Mouse (Mus musculus): ENCODE results near the gene Limd1.
A peak's percentile ranks its signal among the peaks of the same experiment; 100 is the strongest.
"Not testable (repeated sequence)": the region's sequence is repeated elsewhere in the genome, so short reads cannot be mapped to it uniquely, and the experiment has no call there.

Limd1 gene

GRCm38 (mm10) chr9:123478586-123479195 lies at the start of gene Limd1:
Gene Limd1 (plus strand): TSS chr9:123478706.
- DNase-seq: peak; percentile 50

DNA sequence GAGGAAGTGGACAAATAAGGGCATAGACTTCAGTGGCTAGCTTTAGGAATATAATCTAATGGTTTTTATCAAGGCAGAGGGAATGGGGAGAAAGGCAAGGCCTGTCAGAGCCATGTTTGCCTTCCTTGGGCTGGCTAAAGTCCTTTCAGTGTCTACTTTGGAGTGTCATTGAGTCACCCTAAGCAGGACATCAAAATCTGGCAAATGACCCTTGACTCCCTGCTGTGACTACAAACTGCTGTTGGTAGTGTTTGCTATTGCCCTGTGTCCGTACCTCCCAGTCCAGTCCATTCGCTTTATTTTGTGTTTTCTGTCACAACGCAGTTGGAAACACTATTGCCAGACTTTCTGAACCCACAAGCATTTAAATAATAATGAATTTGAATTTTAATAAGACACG lies 48.6 kb upstream of the Limd1 start:
- no peak for DNase-seq

DNA sequence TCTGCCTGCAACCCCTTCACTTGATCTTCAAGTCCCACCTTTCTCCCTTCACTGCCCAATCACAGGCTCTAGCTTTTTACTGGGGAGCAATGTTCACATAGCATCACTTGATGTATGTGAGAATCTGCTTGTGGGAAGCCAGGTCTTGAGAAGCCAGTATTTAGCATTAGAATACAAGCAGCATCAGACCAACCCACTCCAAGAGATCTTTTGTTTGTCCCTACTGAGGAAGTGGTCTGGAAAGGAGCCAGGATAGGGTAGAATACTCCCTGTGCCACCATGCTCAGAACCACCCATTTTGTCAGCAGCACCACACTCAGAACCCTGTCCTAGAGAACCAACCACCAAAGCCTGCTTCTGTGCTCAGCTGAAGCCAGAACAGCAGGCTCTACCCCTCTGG lies 47.5 kb upstream of the Limd1 start:
- no peak for DNase-seq

- no peak for DNase-seq
Observed at GRCm38 (mm10) chr9:123438223-123438622, 40.3 kb upstream of the Limd1 start.

DNA sequence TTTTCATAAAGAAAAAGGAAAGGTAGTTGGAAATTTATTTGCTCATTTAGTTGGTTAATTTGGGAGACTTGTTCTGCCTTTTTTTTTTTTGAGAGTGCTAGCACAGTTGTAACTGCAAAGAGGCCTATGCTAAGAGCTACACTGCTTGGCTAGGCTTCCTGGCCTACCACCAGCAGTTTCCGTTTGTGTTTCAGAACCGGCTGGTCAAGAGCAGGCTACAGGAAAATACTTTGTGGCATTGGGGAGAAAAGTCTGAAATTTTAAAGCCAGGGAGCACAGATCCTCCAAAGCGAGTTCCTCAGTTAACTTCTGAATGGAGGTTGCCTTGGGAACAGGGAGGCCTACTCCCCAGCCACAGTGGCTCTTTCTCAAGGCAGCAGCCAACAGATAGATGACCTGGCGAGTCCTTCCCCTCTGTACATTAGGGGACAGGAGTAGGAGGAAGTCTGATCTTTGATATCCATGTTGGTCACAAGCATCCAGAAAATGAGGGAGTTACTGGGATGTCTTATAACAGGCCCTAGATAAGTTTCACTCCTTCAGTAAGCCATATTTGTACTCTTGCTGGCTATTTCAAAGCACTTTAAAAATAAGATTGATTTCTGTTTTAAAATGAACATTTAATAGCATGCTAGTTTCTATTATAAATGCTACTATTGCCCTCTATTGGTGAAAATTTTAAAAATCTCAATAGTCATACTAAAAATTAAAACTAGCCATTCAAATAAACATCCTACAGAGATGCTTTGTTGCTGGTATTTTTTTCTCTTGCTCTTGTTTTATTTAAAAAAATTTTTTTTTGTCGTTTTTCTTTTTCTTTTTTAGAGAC lies 38.1 kb upstream of the Limd1 start:
- DNase-seq: no peak

DNA sequence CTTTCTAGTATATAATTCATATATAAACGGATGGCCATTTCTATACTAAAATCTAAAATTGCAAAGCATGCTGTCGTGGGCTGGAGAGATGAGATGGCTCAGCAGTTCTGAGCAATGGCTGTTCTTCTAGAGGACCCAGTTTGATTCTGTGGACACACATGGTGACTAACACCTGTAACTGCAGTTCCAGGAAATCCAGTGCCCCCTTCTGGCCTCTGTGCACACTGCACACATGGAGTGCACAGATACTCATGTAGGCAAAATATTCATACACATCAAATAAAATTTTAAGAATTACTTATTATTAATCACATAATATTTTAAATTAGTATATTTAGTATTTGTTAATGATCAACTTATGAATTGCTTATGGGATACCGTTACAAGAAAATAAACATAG lies 31.4 kb upstream of the Limd1 start:
- DNase-seq: not testable (repeated sequence)

GRCm38 (mm10) chr9:123448594-123448993 lies 29.9 kb upstream of the Limd1 start:
- DNase-seq: no peak

GRCm38 (mm10) chr9:123450174-123450573 lies 28.3 kb upstream of the Limd1 start:
- peak; percentile 49 for DNase-seq

DNA sequence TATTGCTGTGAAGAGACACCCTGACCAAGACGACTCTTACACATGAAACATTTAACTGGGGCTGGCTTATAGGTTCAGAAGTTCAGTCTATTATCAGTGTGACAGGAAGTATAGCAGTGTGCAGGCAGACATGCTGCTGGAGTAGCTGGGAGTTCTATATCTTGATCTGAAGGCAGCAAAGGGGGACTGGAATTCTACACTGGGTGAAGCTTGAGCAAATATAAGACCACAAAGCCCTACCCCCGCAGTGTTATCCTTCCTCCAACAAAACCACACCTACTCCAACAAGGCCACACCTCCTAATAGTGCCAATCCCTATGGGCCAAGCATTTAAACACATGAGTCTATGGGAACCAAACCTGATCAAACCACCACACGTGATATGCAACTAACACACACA lies 26.7 kb upstream of the Limd1 start:
- no peak for DNase-seq

DNA sequence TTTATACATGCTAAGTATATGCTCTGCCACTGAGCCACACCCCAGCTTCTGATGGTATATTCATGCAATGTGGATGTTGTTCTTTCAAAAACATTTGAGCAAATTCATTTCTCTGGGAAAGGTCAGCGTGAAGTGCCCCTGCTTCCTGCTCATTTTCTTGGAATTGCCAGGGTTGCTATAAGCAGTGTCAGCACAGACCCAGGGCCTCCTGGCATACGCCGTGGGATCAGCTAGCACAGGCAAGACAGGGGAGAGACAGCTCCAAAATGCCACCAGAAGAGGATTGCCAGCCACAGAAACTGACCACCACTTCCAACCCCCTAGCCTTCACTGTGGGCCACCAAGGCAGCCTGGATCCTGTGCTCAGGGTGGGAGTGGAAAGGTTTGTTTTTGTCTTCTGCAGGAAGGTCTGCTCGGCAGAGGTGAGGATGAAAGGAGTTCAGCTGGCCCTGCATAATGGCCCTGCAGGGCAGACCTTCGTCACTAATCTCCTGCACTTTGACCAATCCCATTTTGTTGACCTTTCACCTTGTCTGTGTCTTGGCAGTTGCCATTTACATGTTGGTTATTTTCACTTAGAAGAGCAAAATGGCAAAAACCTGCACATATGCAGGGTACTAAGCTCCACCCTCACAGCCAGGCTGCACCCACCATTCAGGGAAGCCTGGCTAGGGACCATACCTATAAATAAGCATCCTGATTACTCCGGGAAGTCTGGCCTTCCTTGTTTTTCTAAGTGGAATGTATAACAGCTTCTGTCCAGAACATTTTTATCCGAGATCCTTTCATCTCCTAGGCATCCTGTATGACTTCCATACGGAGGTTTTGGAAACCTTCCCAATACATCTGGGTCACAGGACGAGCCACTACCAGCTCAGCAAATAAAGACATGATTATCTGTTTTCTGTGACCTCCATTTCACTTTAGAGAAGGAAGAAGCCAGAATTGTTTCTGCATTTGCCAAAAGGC lies 21.6 kb upstream of the Limd1 start:
- no peak for DNase-seq

DNA sequence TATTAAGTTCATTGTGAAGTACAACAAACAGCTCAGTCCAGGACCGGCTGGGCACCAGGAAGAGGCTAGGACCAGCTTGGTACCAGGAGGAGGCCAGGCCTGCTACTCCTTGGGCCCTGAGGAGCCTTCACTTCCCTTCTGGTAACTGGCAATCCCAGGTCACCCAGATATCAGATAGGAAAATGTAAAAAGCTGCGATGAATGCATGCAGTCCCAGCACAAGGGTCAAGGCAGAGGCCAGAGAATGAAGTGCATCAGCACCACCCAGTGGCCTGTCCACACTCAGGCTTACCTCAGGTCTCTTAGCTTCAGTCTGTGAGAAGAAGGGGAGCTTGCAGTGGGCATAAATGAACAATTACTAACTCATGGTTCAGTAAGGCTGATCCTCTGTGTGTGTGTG lies 20.9 kb upstream of the Limd1 start:
- DNase-seq: peak; percentile 46

DNA sequence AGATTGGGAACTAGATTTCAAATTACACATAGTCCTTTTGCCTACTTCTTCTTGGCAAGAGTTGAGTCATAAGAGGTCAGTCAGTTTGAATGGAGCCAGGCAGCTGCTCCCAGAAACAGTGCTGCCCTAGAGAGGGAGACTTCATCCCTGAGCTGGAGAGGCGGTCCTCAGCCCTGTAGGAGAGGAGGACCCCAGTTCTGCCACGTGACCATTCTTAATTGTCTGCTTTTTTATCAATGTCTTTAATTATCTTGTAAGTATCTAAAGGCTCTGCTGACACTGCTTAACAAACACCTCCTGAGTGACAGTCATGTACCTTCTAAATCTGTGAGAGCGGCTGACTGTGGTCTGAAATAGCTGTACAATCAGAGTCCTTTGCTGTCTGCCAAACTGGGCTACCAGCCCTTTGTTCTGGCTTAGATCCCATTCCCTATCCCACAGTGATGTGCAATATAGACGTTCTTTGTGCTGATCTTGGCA lies 11.3 kb upstream of the Limd1 start:
- no peak for DNase-seq

- DNase-seq: no peak
Observed at GRCm38 (mm10) chr9:123468406-123469085, 10.0 kb upstream of the Limd1 start.

DNA sequence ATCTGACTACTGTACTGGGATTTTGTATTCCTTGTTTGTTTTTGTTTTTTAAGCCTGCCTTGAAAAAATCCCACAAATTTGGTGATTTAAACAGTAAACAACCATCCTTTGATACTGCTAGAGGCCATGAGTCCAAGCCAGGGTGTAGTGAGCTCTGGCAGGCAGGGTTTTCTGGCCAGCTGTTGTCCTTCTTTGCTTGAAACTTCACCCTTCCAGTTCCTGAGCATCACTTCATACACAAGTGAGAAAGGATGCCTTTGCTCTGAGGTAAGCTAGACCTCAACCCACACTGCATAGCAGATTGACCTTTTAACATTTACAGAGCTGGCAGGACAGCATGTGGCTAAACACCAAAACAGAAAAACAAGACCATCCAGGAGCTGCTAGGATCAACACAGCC lies 9.4 kb upstream of the Limd1 start:
- no peak for DNase-seq

DNA sequence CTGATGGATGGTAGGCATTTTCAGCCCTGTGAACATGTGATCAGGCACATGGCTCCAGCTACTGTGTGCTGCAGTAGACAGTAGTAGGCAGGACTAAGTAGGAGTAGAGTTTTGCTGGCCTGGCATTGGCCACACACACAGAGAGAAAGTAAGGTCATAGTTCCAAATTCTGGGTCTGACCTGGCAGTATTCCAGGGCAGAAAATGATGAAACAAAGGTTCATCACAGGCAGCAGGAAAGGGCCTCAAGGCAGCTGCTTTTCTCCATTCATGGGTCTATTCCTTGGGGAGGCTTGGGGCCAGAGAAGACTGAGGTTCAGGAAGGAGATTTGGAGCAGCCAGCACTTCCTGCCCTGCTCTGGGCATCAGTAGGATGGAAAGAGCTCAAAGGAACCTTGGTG lies 5.1 kb upstream of the Limd1 start:
- DNase-seq: no peak

GRCm38 (mm10) chr9:123475569-123475968 lies 2.9 kb upstream of the Limd1 start:
- no peak for DNase-seq

DNA sequence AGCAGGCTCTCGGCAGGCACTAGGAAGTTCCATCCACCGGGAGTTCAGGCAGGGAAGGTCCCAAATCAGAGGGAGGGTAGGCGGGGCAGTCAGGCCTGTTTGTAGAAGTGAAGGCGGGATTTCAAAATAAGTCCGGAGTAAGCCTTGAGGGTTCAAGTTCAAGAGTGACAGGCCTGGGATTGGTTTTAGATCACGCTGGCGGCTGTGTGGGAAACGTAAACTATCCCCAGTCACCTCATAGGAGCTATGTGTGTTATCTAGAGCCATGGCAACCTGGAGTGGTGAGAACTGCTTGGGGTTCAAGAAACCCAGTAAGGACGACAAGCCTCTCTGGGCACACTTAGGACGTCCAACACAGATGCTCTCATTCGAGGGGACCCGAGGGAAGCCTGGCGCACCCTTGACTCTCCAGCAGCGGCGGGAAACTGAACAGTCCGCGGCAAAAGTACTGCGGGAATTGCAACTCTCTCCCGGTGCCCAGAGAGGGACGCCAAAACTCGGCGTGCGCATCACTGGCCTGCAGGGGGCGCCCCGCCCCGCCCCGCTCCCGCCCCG lies 398 bp upstream of the Limd1 start:
- DNase-seq: peak; percentile 29

DNA sequence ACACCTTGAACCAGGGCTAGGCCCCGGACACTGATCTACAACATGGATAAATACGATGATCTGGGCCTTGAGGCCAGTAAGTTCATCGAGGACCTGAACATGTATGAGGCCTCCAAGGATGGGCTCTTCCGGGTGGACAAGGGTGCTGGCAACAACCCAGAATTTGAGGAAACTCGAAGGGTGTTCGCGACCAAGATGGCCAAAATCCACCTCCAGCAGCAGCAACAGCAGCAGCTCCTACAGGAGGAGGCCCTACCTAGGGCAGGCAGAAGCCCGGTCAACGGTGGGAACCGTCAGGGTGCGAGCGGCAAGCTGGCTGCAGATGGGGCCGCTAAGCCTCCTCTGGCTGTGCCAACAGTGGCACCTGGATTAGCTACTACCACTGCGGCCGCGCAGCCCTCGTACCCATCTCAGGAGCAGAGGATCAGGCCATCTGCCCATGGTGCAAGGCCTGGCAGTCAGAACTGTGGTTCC lies 727 bp downstream of the Limd1 start:
- no peak for DNase-seq

GRCm38 (mm10) chr9:123479876-123480252 lies 1.4 kb downstream of the Limd1 start:
- no peak for DNase-seq

- DNase-seq: no peak
Observed at GRCm38 (mm10) chr9:123480253-123480921, 1.9 kb downstream of the Limd1 start.

DNA sequence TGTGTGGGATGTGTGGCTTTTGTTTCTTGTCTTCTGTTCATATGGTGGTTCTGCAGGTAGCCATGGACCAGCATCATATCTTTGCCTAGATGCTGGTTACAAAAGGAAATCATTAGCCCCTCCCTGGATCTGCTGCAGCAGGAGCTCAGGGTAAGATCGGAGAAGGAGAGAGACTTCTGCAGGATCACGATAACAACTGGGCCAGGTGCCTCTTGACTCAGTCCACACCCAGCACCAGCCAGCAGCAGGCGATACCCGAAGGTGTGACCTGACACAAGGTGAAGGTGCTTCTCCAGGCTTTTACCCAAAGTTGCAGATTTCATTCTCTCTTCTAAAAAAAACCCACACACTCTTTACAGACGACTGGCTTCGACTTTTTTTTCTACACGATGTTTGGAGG lies 2.6 kb downstream of the Limd1 start:
- no peak for DNase-seq

- DNase-seq: no peak
Observed at GRCm38 (mm10) chr9:123483598-123483997, 5.1 kb downstream of the Limd1 start.

Measured in cerebellum, adult 11 months (tissue).